Mouse (Mus musculus) retina, postnatal 7 days (tissue): ENCODE measurements around the gene Itga9.

ENCODE experiments used
- DNase-seq: peaks from one replicate; pipeline ENCODE4 v3.0.0-alpha.2; 2012; ENCODE audit warnings: low read depth, low spot score

The Itga9 gene

GRCm38 (mm10) chr9:118765059-118765458, 158.6 kb downstream of the Itga9 start:
- DNase-seq = no peak

DNA sequence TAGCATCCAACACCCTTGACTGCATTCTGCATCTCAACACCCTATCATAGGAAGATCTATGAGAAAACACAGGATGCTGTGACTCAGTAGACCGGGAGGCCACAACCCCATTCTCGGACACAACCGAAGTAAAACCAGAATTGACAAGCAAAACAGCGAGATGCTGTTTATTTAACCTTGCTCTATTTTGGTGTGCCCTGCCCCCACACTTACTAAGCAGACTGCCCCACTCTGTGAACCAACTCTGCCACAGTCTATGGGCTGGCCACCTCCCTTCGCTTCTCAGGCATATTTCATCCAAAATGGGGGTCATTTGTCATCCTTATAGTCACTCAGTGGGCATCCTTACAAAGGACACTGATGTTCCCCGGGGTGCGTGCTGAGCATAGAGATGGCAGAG, 160.5 kb downstream of the Itga9 start:
- DNase-seq = no peak

GRCm38 (mm10) chr9:118768596-118768995, 162.1 kb downstream of the Itga9 start:
- DNase-seq = no peak

- no peak for DNase-seq
Observed at GRCm38 (mm10) chr9:118770366-118770765, 163.9 kb downstream of the Itga9 start.

DNA sequence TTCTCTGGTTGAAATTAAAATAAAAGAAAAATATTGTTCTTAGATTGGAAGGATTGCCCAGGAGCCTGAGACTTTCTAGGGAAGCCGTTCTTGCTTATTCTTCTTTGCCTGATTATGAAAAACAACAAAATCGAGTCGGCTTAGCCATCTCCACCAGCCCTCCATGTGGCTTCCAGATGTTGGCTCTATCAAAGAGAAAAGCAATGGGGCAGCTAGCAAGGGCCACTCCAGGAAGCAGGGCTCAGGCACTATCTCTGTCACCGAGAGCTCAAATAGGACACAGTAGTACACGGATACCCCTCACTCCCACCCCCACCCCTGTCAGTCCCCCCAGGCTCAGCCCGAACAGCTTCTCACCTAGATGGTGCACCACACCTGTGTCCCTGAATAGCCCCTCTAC, 168.2 kb downstream of the Itga9 start:
- no peak for DNase-seq

DNA sequence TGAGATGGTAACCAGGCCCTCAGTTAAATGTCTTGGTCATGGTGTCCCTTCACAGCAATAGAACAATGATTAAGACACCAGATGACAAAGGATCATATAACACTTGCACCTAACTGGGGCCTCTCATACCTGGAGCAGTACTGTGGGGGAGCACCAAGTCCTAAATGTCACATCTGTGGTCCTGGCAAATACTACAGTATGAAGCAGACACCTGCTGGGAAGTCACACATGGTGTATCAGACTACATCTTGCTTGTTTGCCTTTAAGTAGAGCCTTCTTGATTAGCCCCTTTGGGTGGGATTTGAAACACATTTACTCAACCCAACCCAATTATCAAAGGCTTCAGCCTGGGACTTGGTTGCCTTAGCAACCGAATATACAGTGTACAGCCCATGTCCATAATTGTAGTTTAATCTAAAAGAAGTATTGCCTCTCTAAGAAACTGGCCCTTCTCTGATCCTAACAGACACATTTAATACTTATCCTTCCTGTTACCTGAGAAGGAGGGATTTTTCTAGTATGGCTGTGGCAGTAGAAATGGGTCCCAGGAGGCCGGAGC, 170.5 kb downstream of the Itga9 start:
- no peak for DNase-seq

DNA sequence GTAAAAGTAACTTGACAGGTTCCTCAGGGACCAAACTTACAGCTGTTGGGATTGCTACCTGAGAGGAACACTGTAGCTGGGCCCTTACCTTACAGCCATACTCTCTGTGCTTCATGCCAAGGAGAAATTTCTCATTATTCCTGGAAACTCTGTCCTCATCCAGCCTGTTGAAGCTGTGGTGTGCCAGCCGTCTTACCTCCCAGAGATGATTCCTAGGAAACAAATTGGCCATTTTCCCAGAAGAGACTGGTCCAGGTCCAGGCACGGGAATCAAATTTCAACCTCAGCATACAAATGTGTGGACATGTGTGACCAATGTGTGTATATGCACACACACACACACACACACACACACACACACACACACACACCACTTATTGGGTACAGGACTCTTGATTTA, 172.1 kb downstream of the Itga9 start:
- no peak for DNase-seq

- DNase-seq = no peak
Observed at GRCm38 (mm10) chr9:118784621-118785020, 178.1 kb downstream of the Itga9 start.

DNA sequence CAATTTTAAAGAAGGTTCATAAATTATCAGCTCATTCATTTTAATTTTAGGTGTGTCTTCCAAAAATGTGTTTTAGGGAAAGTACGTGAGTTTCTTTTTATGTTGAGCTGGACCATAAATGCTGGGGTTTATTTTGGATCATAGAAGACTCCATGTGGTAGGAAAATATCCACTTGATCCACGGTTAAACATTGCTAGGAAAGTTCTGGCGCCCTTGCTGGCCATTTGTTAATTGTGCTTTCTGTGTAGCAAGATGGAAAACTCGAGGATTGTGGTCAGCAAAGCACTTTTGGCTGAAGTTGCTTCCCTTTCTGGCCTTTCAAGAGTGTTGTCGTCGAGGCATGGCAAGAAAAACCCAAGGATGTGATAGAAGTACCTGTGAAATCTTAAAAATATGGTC, 179.3 kb downstream of the Itga9 start:
- DNase-seq = no peak

GRCm38 (mm10) chr9:118788869-118789281, 182.4 kb downstream of the Itga9 start:
- no peak for DNase-seq

- no peak for DNase-seq
Observed at GRCm38 (mm10) chr9:118791231-118791630, 184.7 kb downstream of the Itga9 start.

GRCm38 (mm10) chr9:118793151-118793785, 186.8 kb downstream of the Itga9 start:
- no peak for DNase-seq

DNA sequence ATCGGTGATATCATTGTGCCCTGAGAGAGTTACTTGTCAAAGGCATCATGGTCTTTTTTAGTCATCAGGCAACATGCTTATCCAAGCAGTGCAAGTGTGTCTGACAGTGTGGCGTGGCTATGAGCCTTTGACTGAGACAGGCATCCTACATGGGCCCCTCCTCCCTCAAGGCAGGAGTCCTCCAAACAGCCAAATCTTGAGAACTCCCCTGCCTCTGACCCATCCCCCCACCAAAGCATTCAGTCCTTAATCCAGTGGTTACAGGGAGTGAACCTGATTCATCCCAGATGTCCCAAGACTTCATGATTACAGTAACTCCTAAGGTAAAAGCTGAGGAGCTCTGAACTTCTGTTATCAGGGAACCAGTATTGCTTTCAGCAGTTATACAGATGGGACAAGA, 188.2 kb downstream of the Itga9 start:
- no peak for DNase-seq

DNA sequence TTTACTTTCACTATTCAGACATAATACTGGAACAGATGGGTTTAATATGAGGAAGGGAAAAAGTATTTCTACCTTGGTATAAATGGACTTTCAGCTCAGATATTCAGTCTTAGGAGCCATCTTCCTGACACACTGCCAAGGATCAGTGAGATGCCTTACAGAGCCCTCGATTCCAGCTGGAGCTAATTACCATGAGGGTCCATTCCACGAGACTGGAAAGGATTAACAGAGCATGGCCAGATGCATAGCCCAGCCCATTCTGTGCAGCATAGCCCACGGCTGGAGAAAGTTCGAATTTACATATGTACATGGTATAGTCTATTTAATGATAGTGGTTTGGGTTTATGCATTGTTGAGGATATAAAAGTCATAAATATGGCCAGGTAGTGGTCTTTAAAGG, 188.8 kb downstream of the Itga9 start:
- DNase-seq = no peak

DNA sequence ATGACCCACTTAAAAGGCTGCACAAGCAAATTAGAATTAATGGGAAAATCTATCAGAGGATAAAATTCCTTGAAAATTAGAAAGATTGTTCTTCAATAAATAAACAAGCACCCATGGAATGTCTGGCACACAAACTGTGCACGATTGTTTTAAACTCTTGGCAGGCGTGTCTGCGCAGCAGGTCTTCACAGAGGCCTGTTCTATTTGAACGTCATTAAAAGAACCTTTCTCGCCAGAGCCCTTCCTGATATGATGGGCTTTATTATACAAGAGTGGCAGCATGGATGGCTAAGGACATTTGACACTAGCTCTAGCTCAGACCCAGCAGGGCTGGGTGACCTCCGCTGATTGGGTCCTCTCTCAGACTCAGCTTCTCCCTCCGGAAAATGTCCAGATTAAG, 192.6 kb downstream of the Itga9 start:
- DNase-seq = peak; percentile 13

DNA sequence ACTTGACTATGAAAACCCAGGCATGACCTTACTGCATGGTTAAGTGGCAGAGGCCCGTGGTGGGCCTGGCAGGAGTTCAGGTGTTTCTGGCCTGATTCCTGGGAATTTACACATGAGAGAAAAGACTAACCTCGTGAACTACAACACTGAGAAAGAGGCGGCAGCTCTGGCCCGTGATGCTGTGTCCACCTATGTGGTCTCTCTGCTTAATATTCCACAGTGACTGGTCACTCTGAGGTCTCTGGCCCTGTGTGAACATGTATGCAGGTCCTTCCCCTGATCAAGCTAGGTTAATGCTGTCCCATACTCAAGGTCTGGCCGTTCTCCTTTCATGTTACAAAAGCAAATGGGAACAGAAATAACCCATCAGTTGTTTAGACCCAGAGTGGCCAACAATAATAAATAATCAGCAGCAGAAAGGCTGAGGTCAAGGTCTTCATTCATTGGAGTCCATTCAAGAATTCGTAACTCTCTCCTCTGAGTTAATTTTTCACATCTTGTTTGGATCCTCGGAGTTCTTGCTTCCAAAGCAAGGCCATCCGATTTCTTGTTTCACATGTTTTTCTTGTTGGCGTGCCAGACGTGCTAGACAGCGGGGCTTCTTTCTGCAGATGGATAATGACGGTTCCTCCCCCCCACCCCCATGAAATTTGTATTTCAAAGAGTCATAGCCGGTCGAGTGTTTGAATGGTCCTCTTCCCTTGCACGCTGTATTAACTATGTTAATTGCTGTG, 194.9 kb downstream of the Itga9 start:
- DNase-seq = no peak

DNA sequence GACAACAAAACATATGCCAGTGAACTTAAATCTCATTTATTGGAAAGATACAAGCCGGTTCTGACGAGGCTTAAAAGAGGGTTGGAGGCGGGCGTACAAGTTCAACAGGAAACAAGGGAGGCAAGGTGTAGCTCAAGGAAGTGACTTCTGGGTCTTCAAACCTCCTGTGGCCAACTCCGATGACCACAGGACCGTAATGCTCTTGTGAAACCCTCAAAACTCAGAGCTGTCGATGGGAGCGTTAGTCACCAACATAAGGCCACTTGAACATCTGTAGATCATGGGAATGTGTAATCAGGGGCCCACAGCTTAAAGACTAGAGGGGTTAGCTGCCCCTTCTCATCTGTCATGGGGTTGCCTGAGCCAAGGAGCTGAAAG, 195.4 kb downstream of the Itga9 start:
- no peak for DNase-seq

- DNase-seq = no peak
Observed at GRCm38 (mm10) chr9:118802380-118802779, 195.9 kb downstream of the Itga9 start.

GRCm38 (mm10) chr9:118805740-118806139, 199.2 kb downstream of the Itga9 start:
- DNase-seq = no peak

DNA sequence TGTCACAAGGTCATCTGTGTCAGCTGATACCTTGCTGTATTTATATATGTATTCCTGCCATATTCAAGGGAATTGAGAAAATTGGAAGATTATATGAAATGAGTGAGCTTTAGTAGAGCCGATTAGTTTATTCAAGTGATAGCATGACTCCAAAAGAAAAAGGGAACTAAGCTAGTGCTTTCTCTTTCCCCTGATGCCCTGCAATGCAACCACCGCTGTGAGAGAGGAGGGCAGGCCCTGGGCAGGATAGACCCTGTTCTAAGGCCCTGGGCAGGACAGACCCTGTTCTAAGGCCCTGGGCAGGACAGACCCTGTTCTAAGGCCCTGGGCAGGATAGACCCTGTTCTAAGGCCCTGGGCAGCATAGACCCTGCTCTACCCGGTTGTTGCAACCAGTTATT, 201.2 kb downstream of the Itga9 start:
- DNase-seq = no peak

GRCm38 (mm10) chr9:118812221-118812620, 205.7 kb downstream of the Itga9 start:
- no peak for DNase-seq

- no peak for DNase-seq
Observed at GRCm38 (mm10) chr9:118813492-118813891, 207.0 kb downstream of the Itga9 start.

- no peak for DNase-seq
Observed at GRCm38 (mm10) chr9:118814056-118814455, 207.6 kb downstream of the Itga9 start.
